Mouse (Mus musculus) stomach, postnatal 0 days (tissue): ENCODE measurements around the gene Abr.

Source experiments
- CTCF ChIP-seq: IDR thresholded peaks from 2 replicates; pipeline ENCODE4 v1.5.1; 2016; ENCODE audit warnings: antibody characterized with exemption, low read depth, mild to moderate bottlenecking, moderate library complexity
- EP300 ChIP-seq: optimal IDR thresholded peaks from 2 replicates; pipeline ENCODE3; 2016; ENCODE audit warnings: antibody characterized with exemption

- TF ChIP-seq CTCF (no peak), EP300 (no peak)
These were observed 34.1 kb downstream of the Abr start for GRCm38 (mm10) chr11:76588032-76588431.
